Mouse (Mus musculus): ENCODE measurements around the gene D430041D05Rik. TPM values are rescaled to one million over a fixed set of nuclear protein-coding genes. Genes with fewer than 3 reads are reported as not detected.

Gene D430041D05Rik
- polyA plus RNA-seq, 1 experiment from 2014 or later = 2.4 TPM

DNA sequence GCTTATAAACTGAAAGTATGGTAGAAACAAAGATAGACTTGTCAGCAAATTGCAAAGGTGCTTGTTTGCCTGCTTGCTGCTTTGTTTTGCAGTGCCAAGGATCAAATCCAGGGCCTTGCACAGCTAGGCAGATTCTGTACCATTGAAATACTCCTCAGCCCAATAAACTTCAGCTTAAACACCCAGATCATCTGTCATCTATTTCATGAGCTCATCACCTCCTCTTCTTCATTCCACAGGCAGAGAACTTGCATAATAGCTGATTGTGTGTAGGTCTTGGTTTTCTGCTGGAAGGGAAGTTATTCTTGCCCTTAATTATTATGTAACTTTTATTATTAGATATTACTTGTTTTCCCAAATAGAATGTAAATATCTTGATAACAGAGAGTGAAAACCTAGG is 73.2 kb downstream of the D430041D05Rik start:
- ATAC-seq (ENCODE audit: low FRiP score) (no peak), DNase-seq (ENCODE audit: low spot score, missing footprints) (no peak)
- no peak overlapping the region for H3K9ac ChIP-seq (ENCODE audit: low read length)
- H3K27ac ChIP-seq (ENCODE audit: low read depth, low read length) = no peak overlapping the region
- H3K4me1 ChIP-seq (ENCODE audit: control insufficient read depth, insufficient read depth, low read length) = no peaks in the 10 kb centered on the region
- no peaks in the 10 kb centered on the region for H3K9me3 ChIP-seq (ENCODE audit: control insufficient read depth, low read length)
- H3K36me3 ChIP-seq (ENCODE audit: control insufficient read depth, insufficient read depth, low read length) = no peaks in the 10 kb centered on the region
- no peaks in the 10 kb centered on the region for H3K27me3 ChIP-seq (ENCODE audit: control insufficient read depth, insufficient read depth, low read length)
- H3K4me3 ChIP-seq (ENCODE audit: low read depth, low read length) = no peak overlapping the region
- H3K4me2 ChIP-seq = no peak overlapping the region

DNA sequence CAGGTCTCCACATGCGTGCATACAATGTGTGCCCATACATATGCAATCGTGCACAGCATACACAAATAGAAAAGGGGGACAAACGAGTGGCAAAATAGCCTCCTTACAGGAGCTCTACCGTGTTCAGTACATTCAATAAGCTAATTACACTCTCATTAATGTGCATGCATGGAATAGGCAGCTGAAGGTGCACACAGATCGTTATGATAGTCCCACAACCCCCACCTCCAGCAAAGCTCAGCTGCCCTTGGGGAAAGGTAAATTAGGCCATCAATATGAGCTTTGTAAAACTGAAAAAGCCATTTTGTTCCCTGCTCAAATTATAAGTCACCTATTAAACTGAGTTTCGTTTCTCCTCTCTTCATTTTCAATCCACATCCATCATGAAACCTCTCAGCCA is 75.0 kb downstream of the D430041D05Rik start:
- Histone ChIP-seq H3K36me3 (ENCODE audit: control insufficient read depth, insufficient read depth, low read length) (no peaks in the 10 kb centered on the region), H3K4me1 (ENCODE audit: control insufficient read depth, insufficient read depth, low read length) (no peaks in the 10 kb centered on the region), H3K27me3 (ENCODE audit: control insufficient read depth, insufficient read depth, low read length) (no peaks in the 10 kb centered on the region), H3K9ac (ENCODE audit: low read length) (no peak overlapping the region), H3K27ac (ENCODE audit: low read depth, low read length) (no peak overlapping the region), H3K4me3 (ENCODE audit: low read depth, low read length) (no peak overlapping the region), H3K4me2 (no peak overlapping the region), H3K9me3 (ENCODE audit: control insufficient read depth, low read length) (no peaks in the 10 kb centered on the region)
- WGBS = 82% methylated on average over 6 of the region's 6 CpGs
- ATAC-seq (ENCODE audit: low FRiP score) (no peak), DNase-seq (ENCODE audit: low spot score, missing footprints) (peak; percentile 23)

DNA sequence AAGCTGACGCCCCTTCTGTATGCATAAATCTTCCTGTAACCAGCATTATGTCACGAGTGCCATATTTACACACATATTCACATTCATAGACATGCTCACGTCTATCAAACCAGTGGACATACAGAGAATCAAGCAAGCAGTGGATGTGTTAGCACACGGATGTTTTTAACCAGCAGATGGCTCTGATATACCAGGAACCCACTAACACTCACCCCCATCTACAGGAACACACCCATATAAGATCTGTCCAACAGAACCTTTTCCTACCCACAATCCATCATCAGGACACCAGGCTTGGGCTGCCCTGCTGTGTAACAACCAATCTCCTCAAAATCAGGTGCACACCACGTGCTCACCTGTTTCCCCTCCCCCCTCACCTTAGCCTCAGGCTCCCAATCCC is 76.9 kb downstream of the D430041D05Rik start:
- WGBS = 75% methylated on average over 5 of the region's 5 CpGs
- peak; percentile 45 for DNase-seq (ENCODE audit: low spot score, missing footprints)

DNA sequence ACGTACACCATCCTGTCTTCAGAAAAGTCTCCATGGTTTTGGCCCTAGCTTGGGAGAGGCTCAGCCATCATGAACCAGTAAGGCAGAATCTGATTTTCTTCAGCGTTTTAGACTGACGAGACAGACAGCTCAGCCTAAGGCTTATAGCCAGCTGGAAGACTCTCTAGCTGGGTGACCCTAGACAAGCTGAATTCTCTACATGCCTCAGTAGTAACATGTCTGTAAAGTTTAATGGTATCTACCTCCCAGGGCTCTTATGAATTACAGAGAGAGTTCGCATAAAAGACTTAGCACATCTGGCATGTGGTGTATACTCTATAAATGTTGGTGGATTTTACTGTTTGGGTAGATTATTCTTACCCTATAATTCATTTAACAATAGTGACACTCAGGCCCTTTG is 78.1 kb downstream of the D430041D05Rik start:
- 86% methylated on average over 4 of the region's 4 CpGs for WGBS

More for the DNA sequence above, 76.9 kb downstream of the D430041D05Rik start:
- no peaks in the 10 kb centered on the region for H3K4me1 ChIP-seq (ENCODE audit: control insufficient read depth, insufficient read depth, low read length)
- H3K36me3 ChIP-seq (ENCODE audit: control insufficient read depth, insufficient read depth, low read length) = no peaks in the 10 kb centered on the region
- no peak overlapping the region for H3K27ac ChIP-seq (ENCODE audit: low read depth, low read length)
- no peaks in the 10 kb centered on the region for H3K27me3 ChIP-seq (ENCODE audit: control insufficient read depth, insufficient read depth, low read length)
- H3K4me3 ChIP-seq (ENCODE audit: low read depth, low read length) = no peak overlapping the region
- H3K9ac ChIP-seq (ENCODE audit: low read length) = no peak overlapping the region
- H3K4me2 ChIP-seq = no peak overlapping the region
- no peak for ATAC-seq (ENCODE audit: low FRiP score)
- no peaks in the 10 kb centered on the region for H3K9me3 ChIP-seq (ENCODE audit: control insufficient read depth, low read length)

DNA sequence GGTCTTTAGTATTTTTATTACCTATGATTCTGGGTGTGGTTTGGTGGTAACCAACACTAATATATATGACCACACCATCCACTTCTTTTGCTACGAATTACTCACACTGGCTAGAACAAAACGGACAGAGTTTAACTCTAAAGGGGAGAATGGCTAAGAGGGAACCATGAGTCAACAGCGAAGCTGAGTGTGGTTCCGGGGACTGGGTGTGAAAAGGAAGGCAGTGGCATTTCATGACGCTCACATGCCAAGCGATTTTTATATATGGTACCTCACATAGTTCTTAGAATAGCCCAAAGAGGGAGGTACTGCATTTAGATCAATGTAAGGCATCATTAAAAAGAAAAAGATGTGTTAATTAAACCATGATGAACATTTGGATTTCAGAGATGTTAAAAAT is 79.6 kb downstream of the D430041D05Rik start:
- no peak overlapping the region for H3K4me2 ChIP-seq
- ATAC-seq (ENCODE audit: low FRiP score) = no peak
- no peak overlapping the region for H3K9ac ChIP-seq (ENCODE audit: low read length)
- no peak for DNase-seq (ENCODE audit: low spot score, missing footprints)
- 89% methylated on average over 6 of the region's 6 CpGs for WGBS
- H3K4me1 ChIP-seq (ENCODE audit: control insufficient read depth, insufficient read depth, low read length) = no peaks in the 10 kb centered on the region
- H3K4me3 ChIP-seq (ENCODE audit: low read depth, low read length) = no peak overlapping the region
- H3K9me3 ChIP-seq (ENCODE audit: control insufficient read depth, low read length) = no peaks in the 10 kb centered on the region
- H3K27me3 ChIP-seq (ENCODE audit: control insufficient read depth, insufficient read depth, low read length) = no peaks in the 10 kb centered on the region
- no peaks in the 10 kb centered on the region for H3K36me3 ChIP-seq (ENCODE audit: control insufficient read depth, insufficient read depth, low read length)
- no peak overlapping the region for H3K27ac ChIP-seq (ENCODE audit: low read depth, low read length)

More for the DNA sequence above, 78.1 kb downstream of the D430041D05Rik start:
- no peak overlapping the region for H3K9ac ChIP-seq (ENCODE audit: low read length)
- no peaks in the 10 kb centered on the region for H3K9me3 ChIP-seq (ENCODE audit: control insufficient read depth, low read length)
- ATAC-seq (ENCODE audit: low FRiP score) (no peak), DNase-seq (ENCODE audit: low spot score, missing footprints) (peak; percentile 44)
- no peak overlapping the region for H3K4me3 ChIP-seq (ENCODE audit: low read depth, low read length)
- H3K27me3 ChIP-seq (ENCODE audit: control insufficient read depth, insufficient read depth, low read length) = no peaks in the 10 kb centered on the region
- H3K36me3 ChIP-seq (ENCODE audit: control insufficient read depth, insufficient read depth, low read length) = no peaks in the 10 kb centered on the region
- no peaks in the 10 kb centered on the region for H3K4me1 ChIP-seq (ENCODE audit: control insufficient read depth, insufficient read depth, low read length)
- no peak overlapping the region for H3K4me2 ChIP-seq
- H3K27ac ChIP-seq (ENCODE audit: low read depth, low read length) = no peak overlapping the region

DNA sequence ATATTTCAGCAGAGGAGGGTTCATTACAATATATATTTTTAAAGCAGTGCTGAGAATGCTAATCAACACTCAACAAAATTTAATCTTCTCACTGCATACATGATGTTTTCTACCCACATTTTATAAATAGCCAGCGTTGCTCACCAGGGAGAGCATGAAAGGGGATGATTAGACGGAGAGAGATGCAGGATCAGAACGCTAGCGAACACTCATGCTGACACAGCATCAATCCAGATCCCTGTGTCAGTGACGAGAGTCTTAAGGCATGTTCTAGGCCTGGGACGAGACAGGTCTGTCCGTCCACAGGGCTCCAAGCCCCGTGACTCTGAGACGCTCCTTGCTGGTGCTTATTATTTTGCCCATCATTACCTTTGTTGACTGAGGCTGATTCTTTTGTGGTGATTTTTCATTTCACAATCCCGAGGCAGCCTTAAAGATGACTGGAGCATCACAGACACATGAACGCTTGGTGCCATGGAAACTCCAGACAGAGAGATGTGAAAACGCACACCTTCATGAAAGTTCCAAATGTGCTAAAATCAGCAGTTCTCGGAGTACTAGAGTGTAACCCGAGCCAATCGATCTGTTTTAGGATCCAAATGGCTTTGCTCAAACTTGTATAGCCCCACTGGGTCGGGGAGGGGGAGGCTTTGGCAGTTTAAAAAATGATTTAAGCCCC is 83.6 kb downstream of the D430041D05Rik start:
- ATAC-seq (ENCODE audit: low FRiP score) (no peak), DNase-seq (ENCODE audit: low spot score, missing footprints) (peak; percentile 44)
- no peak overlapping the region for H3K4me2 ChIP-seq
- WGBS = 86% methylated on average over 16 of the region's 16 CpGs
- no peaks in the 10 kb centered on the region for H3K36me3 ChIP-seq (ENCODE audit: control insufficient read depth, insufficient read depth, low read length)
- H3K4me1 ChIP-seq (ENCODE audit: control insufficient read depth, insufficient read depth, low read length) = no peaks in the 10 kb centered on the region
- H3K9me3 ChIP-seq (ENCODE audit: control insufficient read depth, low read length) = no peaks in the 10 kb centered on the region
- H3K27ac ChIP-seq (ENCODE audit: low read depth, low read length) = no peak overlapping the region
- H3K27me3 ChIP-seq (ENCODE audit: control insufficient read depth, insufficient read depth, low read length) = no peaks in the 10 kb centered on the region
- no peak overlapping the region for H3K9ac ChIP-seq (ENCODE audit: low read length)
- no peak overlapping the region for H3K4me3 ChIP-seq (ENCODE audit: low read depth, low read length)

DNA sequence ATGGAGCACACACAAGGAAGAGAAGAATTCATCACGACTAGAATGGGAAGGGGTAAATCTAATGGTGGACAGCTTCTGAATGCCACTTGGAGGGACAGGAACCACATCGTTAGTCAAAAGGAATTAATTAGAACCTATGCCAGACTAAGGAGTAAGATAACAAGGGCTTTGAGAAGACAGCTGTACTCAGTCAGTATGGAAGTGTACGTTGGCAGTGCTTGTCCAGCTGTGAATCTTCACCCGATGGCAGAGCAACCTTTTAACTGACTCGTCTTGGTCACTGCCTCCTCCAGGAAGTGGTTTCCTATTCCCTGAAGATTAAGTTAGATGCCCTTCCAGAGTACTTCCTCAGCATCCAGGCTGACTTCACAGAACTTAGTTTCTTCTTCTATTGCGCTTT is 87.0 kb downstream of the D430041D05Rik start:
- Histone ChIP-seq H3K4me3 (ENCODE audit: low read depth, low read length) (no peak overlapping the region), H3K27me3 (ENCODE audit: control insufficient read depth, insufficient read depth, low read length) (no peaks in the 10 kb centered on the region), H3K27ac (ENCODE audit: low read depth, low read length) (no peak overlapping the region), H3K4me2 (no peak overlapping the region), H3K9ac (ENCODE audit: low read length) (no peak overlapping the region), H3K4me1 (ENCODE audit: control insufficient read depth, insufficient read depth, low read length) (no peaks in the 10 kb centered on the region), H3K36me3 (ENCODE audit: control insufficient read depth, insufficient read depth, low read length) (no peaks in the 10 kb centered on the region), H3K9me3 (ENCODE audit: control insufficient read depth, low read length) (no peaks in the 10 kb centered on the region)
- DNase-seq (ENCODE audit: low spot score, missing footprints) = peak; percentile 8
- WGBS = 85% methylated on average over 6 of the region's 6 CpGs
- ATAC-seq (ENCODE audit: low FRiP score) = no peak

DNA sequence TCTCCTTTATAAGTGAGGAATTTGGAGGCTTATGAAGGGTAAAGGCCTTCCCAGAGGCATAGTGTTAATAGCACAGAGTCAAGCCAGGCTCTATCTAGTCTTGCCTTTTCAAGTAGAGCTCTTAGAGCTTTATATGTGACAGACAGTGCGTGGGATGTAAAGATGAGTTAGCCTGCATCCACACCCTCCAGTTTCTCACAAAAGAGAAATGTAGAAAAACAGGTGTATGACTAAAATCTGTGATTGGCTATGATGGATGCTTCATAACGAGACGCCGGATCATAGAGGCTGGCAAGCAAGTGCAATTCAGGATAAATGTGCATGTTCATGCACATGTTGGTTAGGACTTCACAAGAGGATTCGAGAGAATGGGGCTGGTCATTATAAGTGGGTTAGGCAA is 87.5 kb downstream of the D430041D05Rik start:
- no peaks in the 10 kb centered on the region for H3K27me3 ChIP-seq (ENCODE audit: control insufficient read depth, insufficient read depth, low read length)
- H3K9ac ChIP-seq (ENCODE audit: low read length) = no peak overlapping the region
- no peaks in the 10 kb centered on the region for H3K9me3 ChIP-seq (ENCODE audit: control insufficient read depth, low read length)
- no peak overlapping the region for H3K4me2 ChIP-seq
- H3K4me3 ChIP-seq (ENCODE audit: low read depth, low read length) = no peak overlapping the region
- H3K4me1 ChIP-seq (ENCODE audit: control insufficient read depth, insufficient read depth, low read length) = no peaks in the 10 kb centered on the region; the same call in 1 of the 2 replicates
- DNase-seq (ENCODE audit: low spot score, missing footprints) (no peak), ATAC-seq (ENCODE audit: low FRiP score) (no peak)
- WGBS = 91% methylated on average over 5 of the region's 5 CpGs
- no peak overlapping the region for H3K27ac ChIP-seq (ENCODE audit: low read depth, low read length)
- no peaks in the 10 kb centered on the region for H3K36me3 ChIP-seq (ENCODE audit: control insufficient read depth, insufficient read depth, low read length)

DNA sequence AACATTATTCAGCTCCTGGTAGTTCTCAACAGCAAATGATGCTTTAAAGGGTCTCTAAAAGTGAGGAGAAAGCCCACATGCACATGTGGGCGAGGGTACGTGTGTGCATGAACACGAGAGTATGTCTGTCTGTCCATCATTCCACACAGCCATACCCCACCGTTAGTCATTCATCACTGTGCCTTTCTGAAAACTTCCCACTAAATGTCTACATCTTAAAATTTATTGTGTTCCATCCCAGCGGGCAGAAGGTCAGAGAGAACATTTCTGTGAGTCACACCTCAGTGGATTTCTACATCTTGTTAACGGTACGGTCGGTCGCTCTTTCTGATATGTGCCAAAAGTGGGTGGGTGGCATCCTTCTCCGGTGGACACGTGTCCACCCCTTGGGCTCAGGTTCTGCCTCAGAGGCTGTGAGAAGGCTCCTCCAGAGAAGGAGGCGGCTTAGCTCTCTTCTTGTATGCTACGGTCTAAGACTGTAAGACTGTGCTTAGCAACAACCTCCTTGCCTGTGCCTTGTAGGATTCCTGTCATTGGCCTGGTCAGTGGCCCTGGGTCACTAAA is 90.7 kb downstream of the D430041D05Rik start:
- WGBS = 87% methylated on average over 13 of the region's 13 CpGs
- Histone ChIP-seq H3K4me3 (ENCODE audit: low read depth, low read length) (no peak overlapping the region), H3K27me3 (ENCODE audit: control insufficient read depth, insufficient read depth, low read length) (no peaks in the 10 kb centered on the region), H3K9ac (ENCODE audit: low read length) (no peak overlapping the region), H3K36me3 (ENCODE audit: control insufficient read depth, insufficient read depth, low read length) (no peaks in the 10 kb centered on the region), H3K4me1 (ENCODE audit: control insufficient read depth, insufficient read depth, low read length) (no peaks in the 10 kb centered on the region; the same call in 1 of the 2 replicates), H3K4me2 (no peak overlapping the region), H3K9me3 (ENCODE audit: control insufficient read depth, low read length) (no peaks in the 10 kb centered on the region), H3K27ac (ENCODE audit: low read depth, low read length) (no peak overlapping the region)
- DNase-seq (ENCODE audit: low spot score, missing footprints) = no peak
- no peak for ATAC-seq (ENCODE audit: low FRiP score)

All from midbrain, embryonic 11.5 days (tissue).